Mouse (Mus musculus) bone marrow macrophage, adult 2 months (primary cell): Measurements from ENCODE around the gene Ctcf.

Experiments
- CTCF ChIP-seq: IDR thresholded peaks from 2 replicates; pipeline ENCODE4 v1.5.1; 2012; ENCODE audit warnings: low read depth, mild to moderate bottlenecking, low read length, moderate library complexity
- POLR2A ChIP-seq: IDR thresholded peaks from 2 replicates; pipeline ENCODE4 v1.6.1; 2012; ENCODE audit warnings: mild to moderate bottlenecking, low read depth, low read length, borderline replicate concordance

GRCm38 (mm10) chr8:105698734-105699133 is 62.4 kb downstream of the Ctcf start:
- TF ChIP-seq CTCF, result no peak
- no peak for TF ChIP-seq POLR2A
